Mouse (Mus musculus) hindbrain, embryonic 16.5 days (tissue): ENCODE measurements around the gene Tha1. TPM values are rescaled to one million over a fixed set of nuclear protein-coding genes. Genes with fewer than 3 reads are reported as not detected.

Experiments
- ATAC-seq: fragments of 200-750 bp; cut with Nextera tagmentation; 2 replicates; pipeline ENCODE4 v1.8.0; 2017; ENCODE audit warnings: moderate TSS enrichment, moderate library complexity
- H3K27ac ChIP-seq: fragments of 300-500 bp; sonication (generic); 2 replicates; pipeline ENCODE4 v1.5.1; 2014; ENCODE audit warnings: low read depth, mild to moderate bottlenecking, control low read depth, low read length, moderate library complexity
- H3K27me3 ChIP-seq: fragments of 300-500 bp; sonication (generic); replicated peaks from 2 replicates; pipeline ENCODE4 v1.6.1; 2014; ENCODE audit warnings: low read length; ENCODE audit not compliant: control insufficient read depth, insufficient read depth
- H3K36me3 ChIP-seq: fragments of 300-500 bp; sonication (generic); 2 replicates; pipeline ENCODE4 v1.6.1; 2014; ENCODE audit warnings: mild to moderate bottlenecking, low read length, moderate library complexity, mixed read lengths; ENCODE audit not compliant: control insufficient read depth, insufficient read depth
- H3K4me1 ChIP-seq: fragments of 300-500 bp; sonication (generic); 2 replicates; pipeline ENCODE4 v1.6.1; 2014; ENCODE audit warnings: low read depth, low read length; ENCODE audit not compliant: control insufficient read depth, insufficient read depth
- H3K4me2 ChIP-seq: fragments of 300-500 bp; sonication (generic); 2 replicates; pipeline ENCODE4 v1.6.1; 2014; ENCODE audit warnings: mild to moderate bottlenecking, low read length, control low read depth, moderate library complexity
- H3K4me3 ChIP-seq: fragments of 300-500 bp; sonication (generic); 2 replicates; pipeline ENCODE4 v1.5.1; 2014; ENCODE audit warnings: mild to moderate bottlenecking, low read length, control low read depth, moderate library complexity
- H3K9ac ChIP-seq: fragments of 300-500 bp; sonication (generic); 2 replicates; pipeline ENCODE4 v1.6.1; 2014; ENCODE audit warnings: low read depth, mild to moderate bottlenecking, control low read depth, low read length, moderate library complexity
- H3K9me3 ChIP-seq: fragments of 300-500 bp; sonication (generic); 2 replicates; pipeline ENCODE4 v1.6.1; 2014; ENCODE audit warnings: mild to moderate bottlenecking, low read length, moderate library complexity; ENCODE audit not compliant: control insufficient read depth
- WGBS: fragments of 180-500 bp; shearing (Covaris S2); extraction: QIAGEN DNeasy Blood & Tissue Kit; methylation state at CpG from one replicate; pipeline ENCODE4 v1.1.7; 2014; 5-methylcytosine and 5-hydroxymethylcytosine counted together
- polyA plus RNA-seq: library from polyadenylated mRNA; unstranded; fragments of >200 nt; fragmentation: Nextera tagmentation; extraction: Ambion mirVana; gene quantifications from 2 replicates; pipeline ENCODE4 v1.2.1, GENCODE M21; 2015

Tha1 gene
- polyA plus RNA-seq, 1 experiment from 2014 or later, result 5.5 TPM

- Histone ChIP-seq H3K4me1 (peaks cover 20% of the 10 kb centered on the region), H3K4me3 (peak overlapping the region; percentile 44), H3K27ac (peak overlapping the region; percentile 36; the same call in 1 of the 2 replicates), H3K4me2 (peak overlapping the region; percentile 59), H3K27me3 (no peaks in the 10 kb centered on the region), H3K36me3 (no peaks in the 10 kb centered on the region), H3K9ac (peak overlapping the region; percentile 47), H3K9me3 (no peaks in the 10 kb centered on the region)
- 17% methylated on average over 28 of the region's 28 CpGs for WGBS
- peak; percentile 70 for ATAC-seq
Observed at GRCm38 (mm10) chr11:117832086-117832969, 41.0 kb downstream of the Tha1 start.

GRCm38 (mm10) chr11:117830401-117830800 is 42.9 kb downstream of the Tha1 start:
- H3K27me3 ChIP-seq, result no peaks in the 10 kb centered on the region
- H3K9ac ChIP-seq, result no peak overlapping the region
- H3K4me1 ChIP-seq, result peaks cover 33% of the 10 kb centered on the region
- H3K27ac ChIP-seq, result no peak overlapping the region
- no peak overlapping the region for H3K4me3 ChIP-seq
- no peaks in the 10 kb centered on the region for H3K9me3 ChIP-seq
- WGBS, result 67% methylated on average over 9 of the region's 9 CpGs
- no peak overlapping the region for H3K4me2 ChIP-seq
- no peak for ATAC-seq
- no peaks in the 10 kb centered on the region for H3K36me3 ChIP-seq

- H3K4me2 ChIP-seq, result no peak overlapping the region
- H3K4me3 ChIP-seq, result no peak overlapping the region
- H3K9ac ChIP-seq, result no peak overlapping the region
- H3K9me3 ChIP-seq, result no peaks in the 10 kb centered on the region
- H3K27me3 ChIP-seq, result no peaks in the 10 kb centered on the region
- H3K4me1 ChIP-seq, result peaks cover 39% of the 10 kb centered on the region
- 67% methylated on average over 2 of the region's 2 CpGs for WGBS
- H3K27ac ChIP-seq, result no peak overlapping the region
- no peak for ATAC-seq
- no peaks in the 10 kb centered on the region for H3K36me3 ChIP-seq
Observed at GRCm38 (mm10) chr11:117829671-117830215, 43.5 kb downstream of the Tha1 start.

- Histone ChIP-seq H3K4me1 (peaks cover 45% of the 10 kb centered on the region), H3K4me2 (no peak overlapping the region), H3K27me3 (no peaks in the 10 kb centered on the region), H3K9me3 (no peaks in the 10 kb centered on the region), H3K9ac (no peak overlapping the region), H3K36me3 (no peaks in the 10 kb centered on the region), H3K27ac (peak overlapping the region; percentile 46), H3K4me3 (no peak overlapping the region)
- no peak for ATAC-seq
- WGBS, result 53% methylated on average over 9 of the region's 9 CpGs
Observed at GRCm38 (mm10) chr11:117828888-117829604, 44.2 kb downstream of the Tha1 start.

GRCm38 (mm10) chr11:117828149-117828887 is 45.0 kb downstream of the Tha1 start:
- no peaks in the 10 kb centered on the region for H3K36me3 ChIP-seq
- H3K4me1 ChIP-seq, result peaks cover 46% of the 10 kb centered on the region
- WGBS, result 77% methylated on average over 18 of the region's 18 CpGs
- no peaks in the 10 kb centered on the region for H3K27me3 ChIP-seq
- no peak for ATAC-seq
- no peak overlapping the region for H3K4me3 ChIP-seq
- no peak overlapping the region for H3K9ac ChIP-seq
- no peak overlapping the region for H3K4me2 ChIP-seq
- H3K27ac ChIP-seq, result peak overlapping the region; percentile 46; the same call in 1 of the 2 replicates
- H3K9me3 ChIP-seq, result no peaks in the 10 kb centered on the region

GRCm38 (mm10) chr11:117827386-117827785 is 45.9 kb downstream of the Tha1 start:
- 73% methylated on average over 3 of the region's 3 CpGs for WGBS
- Histone ChIP-seq H3K9me3 (no peaks in the 10 kb centered on the region), H3K4me2 (no peak overlapping the region), H3K4me1 (peaks cover 44% of the 10 kb centered on the region), H3K27ac (no peak overlapping the region), H3K36me3 (no peaks in the 10 kb centered on the region), H3K9ac (no peak overlapping the region), H3K27me3 (no peaks in the 10 kb centered on the region), H3K4me3 (no peak overlapping the region)
- no peak for ATAC-seq

- H3K4me2 ChIP-seq, result no peak overlapping the region
- peaks cover 42% of the 10 kb centered on the region for H3K4me1 ChIP-seq
- WGBS, result 73% methylated on average over 8 of the region's 8 CpGs
Observed at GRCm38 (mm10) chr11:117826916-117827315, 46.4 kb downstream of the Tha1 start.

GRCm38 (mm10) chr11:117826164-117826563 is 47.1 kb downstream of the Tha1 start:
- 7% methylated on average over 5 of the region's 5 CpGs for WGBS
- Histone ChIP-seq H3K27me3 (no peaks in the 10 kb centered on the region), H3K9ac (peak overlapping the region; percentile 66), H3K4me3 (peak overlapping the region; percentile 53), H3K9me3 (no peaks in the 10 kb centered on the region), H3K36me3 (no peaks in the 10 kb centered on the region), H3K27ac (peak overlapping the region; percentile 59), H3K4me1 (peaks cover 42% of the 10 kb centered on the region), H3K4me2 (peak overlapping the region; percentile 95)
- peak; percentile 10; the same call in 1 of the 2 replicates for ATAC-seq

More at GRCm38 (mm10) chr11:117826916-117827315, 46.4 kb downstream of the Tha1 start:
- Histone ChIP-seq H3K36me3 (no peaks in the 10 kb centered on the region), H3K9me3 (no peaks in the 10 kb centered on the region), H3K27ac (no peak overlapping the region), H3K9ac (no peak overlapping the region), H3K27me3 (no peaks in the 10 kb centered on the region), H3K4me3 (no peak overlapping the region)
- ATAC-seq, result no peak
